27 mouse cellular contexts compared by ENCODE assay signal in genomic region chr17:55288589-55288988, GRCm38 (mm10).
"Had no signal": no experiment of that assay in that cellular context is flagged by ENCODE, and none has a peak within 500 bp of the region (broad histone marks: within the 10 kb centered on the region; RNA-seq: fewer than 3 reads in every experiment).

No protein-coding gene starts in this region.

- H3K4me1 ChIP-seq: embryonic facial prominence, embryonic 12.5 days; embryonic facial prominence, embryonic 13.5 days; embryonic facial prominence, embryonic 15.5 days; forebrain, embryonic 15.5 days; heart, embryonic 10.5 days; heart, embryonic 12.5 days had no signal

- H3K4me2 ChIP-seq: embryonic facial prominence, embryonic 12.5 days; embryonic facial prominence, embryonic 13.5 days; embryonic facial prominence, embryonic 15.5 days; forebrain, embryonic 15.5 days; heart, embryonic 11.5 days; heart, embryonic 12.5 days had no signal

- H3K4me3 ChIP-seq: embryonic facial prominence, embryonic 10.5 days; embryonic facial prominence, embryonic 12.5 days; embryonic facial prominence, embryonic 13.5 days; embryonic facial prominence, embryonic 15.5 days; erythroblast, embryonic 14.5 days; forebrain, embryonic 15.5 days; gastrocnemius, adult 2 months; heart, adult 2 months; heart, embryonic 10.5 days; heart, embryonic 12.5 days had no signal

- DNase-seq: cerebellum, adult 2 months; cerebellum, adult 8-10 months; cerebellum, adult 9-10 months; cerebellum, adult 9-11 months; cerebellum, postnatal 10 days; cerebellum, postnatal 14 days; cerebellum, postnatal 25 days; cerebellum, postnatal 36 days; embryo, embryonic 11 days; forebrain, postnatal 0 days; gastrocnemius, adult 2 months; gastrocnemius, postnatal 10 days; gastrocnemius, postnatal 14 days; gastrocnemius, postnatal 25 days; gastrocnemius, postnatal 36 days; heart, adult 11 months; heart, adult 18-20 months; heart, adult 2 months had no signal

- H3K36me3 ChIP-seq: embryonic facial prominence, embryonic 10.5 days; embryonic facial prominence, embryonic 12.5 days; embryonic facial prominence, embryonic 13.5 days; embryonic facial prominence, embryonic 15.5 days; forebrain, embryonic 15.5 days; heart, embryonic 10.5 days; heart, embryonic 12.5 days had no signal

- H3K27me3 ChIP-seq: embryonic facial prominence, embryonic 12.5 days; embryonic facial prominence, embryonic 13.5 days; embryonic facial prominence, embryonic 15.5 days; forebrain, embryonic 15.5 days; heart, embryonic 12.5 days had no signal

- ATAC-seq: forebrain, embryonic 15.5 days; forebrain, postnatal 0 days had no signal

- H3K9me3 ChIP-seq: embryonic facial prominence, embryonic 10.5 days; embryonic facial prominence, embryonic 12.5 days; embryonic facial prominence, embryonic 13.5 days; embryonic facial prominence, embryonic 15.5 days; forebrain, embryonic 15.5 days; heart, embryonic 10.5 days; heart, embryonic 12.5 days had no signal

- H3K27ac ChIP-seq: embryonic facial prominence, embryonic 10.5 days; embryonic facial prominence, embryonic 12.5 days; embryonic facial prominence, embryonic 13.5 days; embryonic facial prominence, embryonic 15.5 days; forebrain, embryonic 15.5 days; gastrocnemius, adult 2 months; heart, adult 2 months; heart, embryonic 10.5 days had no signal

- H3K9ac ChIP-seq: embryonic facial prominence, embryonic 12.5 days; embryonic facial prominence, embryonic 13.5 days; embryonic facial prominence, embryonic 15.5 days; forebrain, embryonic 15.5 days; forebrain, postnatal 0 days; heart, embryonic 12.5 days had no signal
